Mouse (Mus musculus) adipocyte (in vitro differentiated cells): Measurements from ENCODE around the gene Cers1.

ENCODE experiments used
- DNase-seq: peaks from one replicate; pipeline ENCODE4 v3.0.0-alpha.2; 2016; ENCODE audit warnings: low spot score

Cers1 gene

DNA sequence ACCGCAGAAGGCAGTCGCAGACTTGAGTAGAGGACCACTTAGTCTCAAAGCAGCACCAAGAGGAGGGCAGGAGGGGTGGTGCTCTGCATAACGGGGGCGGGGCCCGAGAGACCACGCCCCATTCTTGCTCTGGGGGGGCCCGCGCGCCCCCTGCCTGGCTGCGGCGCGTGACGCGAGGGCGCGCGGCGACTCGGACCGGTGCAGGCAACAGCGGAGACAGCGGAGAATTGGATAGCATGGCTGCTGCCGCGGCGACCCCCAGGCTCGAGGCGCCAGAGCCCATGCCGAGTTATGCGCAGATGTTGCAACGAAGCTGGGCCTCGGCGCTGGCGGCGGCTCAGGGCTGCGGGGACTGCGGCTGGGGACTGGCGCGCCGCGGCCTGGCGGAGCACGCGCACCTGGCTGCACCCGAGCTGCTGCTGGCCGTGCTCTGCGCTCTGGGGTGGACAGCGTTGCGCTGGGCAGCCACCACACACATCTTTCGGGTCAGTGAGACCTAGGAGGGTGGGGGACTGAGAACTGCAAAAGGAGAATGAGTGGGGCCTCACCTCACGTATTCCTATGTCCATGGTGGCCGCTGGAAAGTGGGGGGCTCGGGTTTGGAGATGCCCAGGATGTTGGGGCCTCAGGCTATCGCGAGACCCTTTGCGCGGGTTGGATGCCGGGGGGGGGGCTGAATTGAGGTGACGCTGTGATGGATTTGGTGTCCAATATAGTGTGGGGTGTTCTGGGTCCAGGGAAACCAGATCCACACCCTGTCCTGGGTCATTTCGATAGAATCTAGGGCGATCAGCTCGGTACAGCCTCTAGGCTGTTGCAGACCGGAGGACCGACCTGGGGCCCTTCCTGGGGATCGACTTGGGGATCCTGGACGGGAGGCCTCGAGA lies at the start of gene Cers1:
Cers1 (plus strand) TSS at position 152 of the 887 bp plus-strand sequence.
- DNase-seq: peak; percentile 36

DNA sequence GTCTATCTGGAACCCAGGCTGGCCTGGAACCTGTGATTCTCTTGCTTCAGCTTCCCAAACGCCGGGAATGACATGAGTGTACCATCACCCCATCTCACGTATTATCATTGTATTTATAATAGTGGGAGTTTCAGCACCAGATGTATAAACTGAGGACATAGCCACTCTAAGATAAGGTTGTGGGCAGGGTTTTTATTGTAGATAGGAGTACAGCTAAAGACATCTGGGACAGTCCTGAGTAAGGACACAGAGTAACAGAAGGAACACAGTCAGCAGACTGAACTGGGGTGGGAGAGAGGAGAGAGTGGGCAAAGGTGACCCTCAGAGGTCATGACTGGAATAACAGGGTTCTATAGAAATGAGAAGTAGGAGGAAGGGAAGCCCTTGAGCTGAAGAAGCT lies 47.9 kb upstream of the Cers1 start:
- no peak for DNase-seq

DNA sequence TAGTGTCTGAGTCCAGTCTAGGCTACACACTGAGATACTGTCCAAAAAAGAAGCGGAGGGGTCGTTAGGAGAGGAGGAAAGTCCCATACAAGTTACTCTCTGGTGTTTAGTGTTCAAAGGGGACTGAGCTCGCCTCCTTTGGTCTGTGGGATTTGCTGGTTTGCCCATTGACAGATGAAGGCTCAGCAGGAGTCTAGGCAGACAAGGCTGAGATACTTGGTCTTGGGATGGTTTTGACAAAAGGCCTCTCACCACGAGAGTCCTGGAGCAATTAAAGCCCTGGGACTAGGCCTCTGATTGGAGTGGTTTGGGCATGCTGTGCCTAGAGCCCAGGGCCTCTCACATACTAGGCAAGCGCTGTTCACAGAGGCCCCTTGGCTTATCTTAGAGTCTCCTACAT lies 47.3 kb upstream of the Cers1 start:
- peak; percentile 37 for DNase-seq

DNA sequence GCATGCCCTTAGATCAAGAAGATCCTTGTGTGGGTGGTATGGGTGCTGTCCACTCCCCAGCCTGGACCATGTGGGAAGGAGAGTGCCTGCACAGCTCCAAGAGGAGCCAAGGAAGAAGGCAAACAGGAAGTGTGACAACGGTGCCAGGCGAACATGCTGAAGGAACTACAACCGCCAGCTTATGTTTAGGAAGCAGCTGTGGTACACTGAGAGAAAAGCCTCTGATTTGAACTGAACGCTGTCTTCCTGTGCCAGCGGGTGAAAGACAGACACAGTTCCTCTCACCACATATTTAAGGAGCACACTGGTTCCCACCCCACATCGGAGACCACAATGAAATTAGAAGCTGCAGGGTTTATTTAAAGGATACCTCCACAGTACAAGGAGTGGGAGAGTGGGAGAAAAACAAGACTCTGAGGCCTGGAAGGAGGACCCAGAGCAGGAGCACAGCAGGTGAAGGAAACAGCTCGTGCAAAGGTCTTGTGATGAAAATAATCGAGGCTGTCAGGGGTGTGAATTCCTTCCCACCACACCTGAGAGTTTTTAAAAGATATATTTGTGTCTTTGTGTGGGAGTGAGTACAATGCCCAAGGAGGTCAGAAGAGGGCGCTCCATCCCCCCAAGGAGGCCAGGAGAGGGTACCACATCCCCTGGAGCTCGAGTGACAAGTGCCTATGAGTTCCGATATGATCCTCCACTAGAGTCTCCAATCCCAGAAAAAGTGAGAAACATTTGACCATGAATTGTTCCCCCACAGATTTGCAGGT lies 46.6 kb upstream of the Cers1 start:
- DNase-seq: peak; percentile 28

DNA sequence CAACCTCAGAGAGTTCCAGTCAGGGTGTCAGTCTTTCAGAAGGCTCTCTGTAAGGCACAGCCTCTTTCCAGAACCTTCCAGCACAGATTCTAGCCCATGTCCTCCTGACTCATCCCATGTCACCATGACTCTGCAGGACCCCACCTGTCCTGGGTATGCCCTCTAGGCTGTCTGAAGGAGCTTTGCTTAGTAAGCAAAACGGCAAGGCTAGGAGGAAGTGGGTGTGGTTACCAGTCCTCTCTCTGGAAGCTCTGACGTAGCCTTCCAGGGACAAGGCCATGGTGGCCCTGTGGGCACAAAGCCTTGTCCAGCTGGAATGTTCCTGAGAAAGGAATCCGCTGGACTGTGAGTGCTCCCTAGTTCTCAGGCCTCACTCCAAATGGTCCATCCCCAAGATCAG lies 42.6 kb upstream of the Cers1 start:
- DNase-seq: no peak

DNA sequence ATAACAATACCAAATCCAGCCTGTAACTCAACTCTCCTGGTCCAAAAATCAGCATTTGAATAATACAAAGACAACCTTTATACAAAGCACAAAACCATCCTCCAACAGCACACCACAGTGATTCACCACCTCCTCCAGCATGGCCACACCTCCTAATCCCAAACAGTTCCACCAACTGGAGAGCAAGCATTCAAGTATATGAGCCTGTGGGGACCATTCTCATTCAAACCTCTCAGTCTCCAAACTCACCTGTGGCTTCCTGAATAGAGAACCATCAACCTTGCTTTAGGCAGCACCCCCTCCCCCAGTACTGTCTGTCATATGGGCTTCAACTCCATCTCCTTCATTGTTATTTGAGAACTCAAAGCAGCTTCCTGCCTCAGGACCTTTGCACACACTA lies 41.2 kb upstream of the Cers1 start:
- DNase-seq: no peak

DNA sequence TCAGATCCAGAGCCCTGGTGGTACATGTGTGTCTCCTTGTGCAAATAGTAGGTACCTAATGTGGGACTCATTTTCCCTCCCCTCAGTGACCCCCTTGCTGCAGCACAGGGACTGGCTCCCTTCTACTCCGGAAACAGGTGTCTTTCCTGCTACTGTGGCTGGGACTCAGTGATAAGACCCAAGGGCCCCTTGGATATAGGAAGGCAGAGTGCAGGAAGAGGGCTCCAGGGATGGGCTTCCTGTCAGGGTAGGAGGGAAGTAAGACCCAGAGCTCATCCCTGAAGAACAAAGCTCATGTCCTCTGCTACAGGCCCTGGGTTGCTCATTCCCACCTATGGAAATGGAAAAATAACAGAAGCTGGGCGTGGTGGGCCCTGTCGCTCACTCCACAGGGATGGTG lies 39.1 kb upstream of the Cers1 start:
- no peak for DNase-seq

DNA sequence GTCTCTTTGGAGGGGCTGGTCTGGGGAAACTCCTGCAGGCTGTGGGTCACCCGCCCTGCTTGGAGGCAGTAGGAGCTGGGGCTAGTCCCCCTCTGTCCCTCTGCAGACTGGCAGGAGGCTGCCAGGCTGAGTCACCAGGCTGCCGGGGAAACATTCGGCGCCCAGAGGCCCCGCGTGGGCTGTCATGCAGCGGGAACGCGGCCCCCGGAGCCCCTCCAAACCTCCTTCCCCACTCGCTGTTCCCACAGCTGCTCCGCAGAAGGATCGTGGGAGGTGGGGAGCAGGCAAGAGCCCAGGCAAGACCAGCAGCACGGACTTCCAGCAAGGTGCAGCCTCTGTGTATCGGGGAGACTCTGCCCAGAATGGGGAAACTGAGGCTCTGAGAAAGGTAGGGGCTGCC lies 37.4 kb upstream of the Cers1 start:
- no peak for DNase-seq

GRCm38 (mm10) chr8:70279266-70279665 lies 36.3 kb upstream of the Cers1 start:
- DNase-seq: no peak

- DNase-seq: no peak
These were observed 34.6 kb upstream of the Cers1 start for GRCm38 (mm10) chr8:70281001-70281400.

- peak; percentile 81 for DNase-seq
These were observed 32.9 kb upstream of the Cers1 start, which contains the start of gene Homer3 for GRCm38 (mm10) chr8:70282603-70283135. Gene Homer3, plus strand, starts transcription at chr8:70282827.

DNA sequence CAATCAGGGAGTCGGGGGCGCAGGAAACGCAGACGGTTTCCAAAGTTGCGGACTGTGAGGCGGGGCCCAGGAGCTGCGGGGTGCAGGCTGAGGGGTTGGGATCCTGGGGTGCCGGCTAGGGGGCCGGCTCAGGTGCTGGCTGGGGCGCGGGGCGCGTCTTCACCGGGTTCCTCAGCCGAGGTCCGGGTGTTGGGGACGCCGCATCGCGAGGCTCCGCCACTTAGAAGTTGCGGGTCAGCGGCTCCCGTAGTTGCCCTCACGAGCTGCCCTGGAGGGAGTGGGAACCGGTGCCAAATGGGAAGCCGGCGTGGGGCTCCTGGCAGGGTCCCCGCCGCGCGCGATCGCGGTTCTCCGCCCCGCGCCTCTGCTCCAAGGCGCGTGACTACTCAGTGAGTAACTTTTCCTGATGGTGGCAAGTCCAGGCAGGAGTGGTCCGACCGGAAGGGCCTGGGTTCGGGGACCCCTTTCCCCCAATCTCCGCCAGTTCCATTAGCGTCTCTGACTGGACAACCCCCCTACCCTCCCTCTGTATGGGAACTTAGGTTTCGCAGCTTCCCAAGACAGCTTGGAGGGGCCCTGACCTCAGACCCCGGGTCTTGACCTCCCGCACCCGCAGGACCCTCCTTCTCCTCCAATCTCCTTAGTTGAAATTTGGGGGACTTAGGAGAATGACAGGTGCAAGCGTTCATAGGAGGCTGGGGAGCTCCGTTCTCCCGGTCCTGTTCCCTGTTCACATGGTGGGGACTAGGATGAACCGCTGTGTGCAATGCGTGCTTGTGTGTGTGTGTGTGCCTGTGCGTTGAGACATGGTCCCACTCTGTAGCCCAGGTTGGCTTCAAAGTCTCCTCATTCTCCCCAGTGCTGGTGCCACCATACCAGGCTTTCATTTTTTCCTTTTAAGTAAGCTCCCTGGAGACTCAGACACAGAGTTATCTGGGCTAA lies 32.2 kb upstream of the Cers1 start:
- no peak for DNase-seq

DNA sequence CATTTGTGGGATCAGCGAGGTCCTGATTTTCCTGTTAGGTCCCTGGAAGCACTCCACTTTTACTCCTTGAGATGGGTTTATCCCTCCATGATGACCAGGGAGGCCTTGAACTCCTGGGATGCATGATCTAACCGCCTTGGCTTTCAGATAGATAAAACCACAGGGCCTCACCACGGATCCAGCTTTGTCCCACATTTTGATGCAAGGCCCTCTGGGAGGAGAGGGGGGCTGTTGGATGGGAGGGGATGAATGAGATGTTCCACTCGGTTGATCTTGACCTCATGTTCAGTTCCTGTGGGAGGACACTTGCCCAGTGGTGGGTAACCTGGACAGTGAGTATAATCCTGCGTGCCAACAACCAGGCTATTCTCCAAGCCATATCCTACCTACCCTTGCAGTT lies 31.2 kb upstream of the Cers1 start:
- no peak for DNase-seq

DNA sequence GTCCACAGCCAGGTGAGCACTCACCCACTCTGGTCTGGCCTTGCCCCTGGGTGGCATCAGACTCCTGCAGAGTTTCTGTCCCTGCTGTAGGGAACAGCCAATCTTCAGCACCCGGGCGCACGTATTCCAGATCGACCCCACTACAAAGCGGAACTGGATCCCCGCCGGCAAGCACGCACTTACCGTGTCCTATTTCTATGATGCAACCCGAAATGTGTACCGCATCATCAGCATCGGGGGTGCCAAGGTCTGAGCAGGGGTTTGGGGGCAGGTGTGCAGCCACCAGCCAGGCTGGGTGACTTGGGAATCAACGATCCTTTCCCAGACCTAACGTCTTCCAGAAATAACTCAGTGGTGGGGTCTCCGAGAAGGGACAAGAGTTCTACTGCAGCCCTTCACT lies 30.3 kb upstream of the Cers1 start:
- no peak for DNase-seq

- DNase-seq: no peak
These were observed 28.8 kb upstream of the Cers1 start for GRCm38 (mm10) chr8:70286737-70287136.

DNA sequence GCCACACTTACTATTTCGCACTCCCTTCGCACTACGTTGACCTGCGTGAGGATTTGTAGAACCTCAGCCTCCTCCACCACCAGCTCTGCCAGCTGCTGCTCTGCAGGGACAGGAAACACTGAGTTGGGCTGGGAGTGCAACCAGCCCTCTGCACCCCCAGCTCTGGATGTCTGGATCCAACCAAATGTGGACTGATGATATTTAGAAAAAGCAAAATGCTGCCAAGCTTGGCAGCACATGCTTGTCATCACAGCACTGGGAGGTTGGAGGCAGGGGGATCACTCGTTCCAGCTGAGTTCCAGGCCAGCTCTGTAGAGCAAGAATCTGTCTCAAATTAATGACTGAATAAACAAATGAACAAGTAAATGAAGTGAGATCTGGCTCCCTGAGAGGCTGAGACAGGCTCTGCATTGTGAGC lies 21.6 kb upstream of the Cers1 start:
- DNase-seq: peak; percentile 45

GRCm38 (mm10) chr8:70300881-70301280 lies 14.7 kb upstream of the Cers1 start:
- no peak for DNase-seq

DNA sequence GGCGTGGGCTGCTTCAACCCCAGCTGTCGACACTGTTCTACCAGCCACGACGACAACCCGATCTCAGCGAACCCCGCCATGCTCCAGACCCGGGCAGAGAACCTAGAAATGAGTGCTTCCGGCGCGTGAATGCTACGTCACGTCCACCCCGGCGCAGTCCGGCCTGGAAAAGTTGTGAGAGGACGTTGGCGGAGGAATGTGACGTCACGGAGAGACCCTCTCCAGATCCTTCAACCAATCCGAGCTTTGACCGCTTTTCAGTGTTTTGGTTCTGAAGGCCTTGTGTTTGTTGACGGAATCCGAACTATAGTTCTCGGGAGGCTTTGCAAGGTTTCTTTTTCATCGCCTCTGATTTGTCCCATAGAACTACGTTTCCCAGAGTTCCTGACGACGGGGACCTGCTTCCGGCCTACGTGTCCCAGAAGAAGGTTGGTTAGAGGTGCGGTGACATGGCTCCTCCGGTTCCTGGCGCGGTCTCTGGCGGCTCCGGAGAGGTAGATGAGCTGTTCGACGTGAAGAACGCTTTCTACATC lies 13.2 kb upstream of the Cers1 start, which contains the start of the genes Ddx49 and Cope:
Ddx49 (minus strand) TSS at position 132 of the 533 bp plus-strand sequence.
Cope (plus strand) TSS at position 161 of the 533 bp plus-strand sequence.
- peak; percentile 97 for DNase-seq

- DNase-seq: no peak
These were observed 12.7 kb upstream of the Cers1 start for GRCm38 (mm10) chr8:70302901-70303300.

- peak; percentile 46 for DNase-seq
These were observed 6.3 kb upstream of the Cers1 start for GRCm38 (mm10) chr8:70309311-70309710.

- DNase-seq: peak; percentile 96
These were observed 2.2 kb upstream of the Cers1 start for GRCm38 (mm10) chr8:70313399-70313798.
